In the genomic region with DNA sequence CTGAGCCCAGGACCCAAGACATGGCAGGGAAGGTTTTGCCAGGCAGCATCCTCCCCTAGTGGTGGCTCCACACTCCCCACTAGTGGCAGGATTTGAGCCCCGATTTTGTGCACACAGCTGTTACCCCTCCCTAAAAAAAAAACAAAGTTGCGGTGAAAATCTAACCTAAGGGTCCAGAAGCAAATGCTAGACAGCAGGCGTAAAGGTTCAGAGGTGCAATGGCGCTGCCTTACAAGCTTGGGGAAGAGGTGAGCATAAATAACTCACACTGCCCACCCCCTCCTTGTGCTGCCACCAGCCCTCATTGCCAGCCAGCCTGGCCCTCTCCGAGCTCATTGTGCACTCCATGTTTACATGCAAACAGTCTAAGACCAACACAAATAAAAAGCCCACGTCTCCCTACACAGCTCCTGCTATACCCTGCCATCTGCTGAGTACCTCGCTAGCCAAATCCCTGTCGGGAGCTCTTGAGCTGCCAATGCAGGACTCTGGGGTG, we compare ENCODE assay signal across 7 mouse cellular contexts. TPM values are rescaled to one million over a fixed set of nuclear protein-coding genes. Genes with fewer than 3 reads are reported as not detected.
DNase-seq lines count a peak whose midpoint lies in the region; ATAC-seq and TF ChIP-seq lines count a peak whose summit lies in the region.

No protein-coding gene starts in this region.

- no peak for TF ChIP-seq EP300 in stomach, postnatal 0 days (optimal IDR thresholded peaks at IDR 0.05)

- peak; percentile 66 for TF ChIP-seq CTCF in stomach, postnatal 0 days (IDR thresholded peaks at IDR 0.05; ENCODE audit: low read depth)

- no peak overlapping the region for H3K4me3 ChIP-seq in stomach, postnatal 0 days (ENCODE audit: low read depth, low read length)

- DNase-seq in ES-CJ7 (ENCODE audit: low read depth, low spot score): peak; percentile 12
- DNase-seq in cerebellum, adult 11-12 months: peak; percentile 89
- peak; percentile 32 for DNase-seq in lung, postnatal 10 days
- DNase-seq in stomach, postnatal 0 days (ENCODE audit: low spot score): no peak
- DNase-seq in ovary, postnatal 14 days (ENCODE audit: low spot score): no peak
- DNase-seq in heart, adult 8-10 months (ENCODE audit: low spot score): no peak

- H3K4me2 ChIP-seq in stomach, postnatal 0 days (replicated peaks; ENCODE audit: low read depth): no peak overlapping the region

- H3K27ac ChIP-seq in stomach, postnatal 0 days (replicated peaks): no peak overlapping the region

- WGBS in stomach, postnatal 0 days: 17% methylated on average over 8 of the region's 8 CpGs

- H3K27me3 ChIP-seq in stomach, postnatal 0 days (ENCODE audit: control insufficient read depth, insufficient read depth, low read length): no peaks in the 10 kb centered on the region

- peak; percentile 50 for ATAC-seq in frontal cortex, adult (ENCODE audit: low TSS enrichment)
- no peak for ATAC-seq in stomach, postnatal 0 days (ENCODE audit: low FRiP score, low TSS enrichment)

- no peaks in the 10 kb centered on the region for H3K9me3 ChIP-seq in stomach, postnatal 0 days (ENCODE audit: control insufficient read depth, low read length)

- no peaks in the 10 kb centered on the region for H3K36me3 ChIP-seq in stomach, postnatal 0 days (ENCODE audit: control insufficient read depth, insufficient read depth, low read length)

- no peak overlapping the region for H3K9ac ChIP-seq in stomach, postnatal 0 days (ENCODE audit: low read length)

- H3K4me1 ChIP-seq in stomach, postnatal 0 days (replicated peaks; ENCODE audit: control insufficient read depth, insufficient read depth): 0 out of 2 replicates have a peak, but pooled peaks cover 2% of the 10 kb centered on the region

RNA-seq across cellular contexts. Expression of a gene that starts 3.2 kb away (rescaled TPM):
- polyA plus RNA-seq in stomach, postnatal 0 days (2015; fragmentation: Nextera tagmentation; extraction: Ambion mirVana): 0.16 and 0.21 TPM in 2 replicates
- 1 to 10 TPM in 1 of 4 experiments, under 1 TPM in 3; 0.56 to 1.0 (median 0.88) TPM for total RNA-seq in heart, adult 8-10 months (2022)

Comparison
In these comparisons a context has a peak if more than half of its experiments do, and no peak if none do; other contexts are left out.
1. DNase-seq: peak in ES-CJ7 (single experiment), cerebellum, adult 11-12 months (single experiment) and lung, postnatal 10 days (single experiment); none in stomach, postnatal 0 days (single experiment), ovary, postnatal 14 days (single experiment) and heart, adult 8-10 months (single experiment).